ENCODE assay signal across 8 mouse cellular contexts in genomic region chr2:121009071-121009677, GRCm38 (mm10). TPM values are rescaled to one million over a fixed set of nuclear protein-coding genes. Genes with fewer than 3 reads are reported as not detected.
A peak's percentile ranks its signal among the peaks of the same experiment; 100 is the strongest.
DNase-seq lines count a peak whose midpoint lies in the region; ATAC-seq and TF ChIP-seq lines count a peak whose summit lies in the region.

No protein-coding gene starts in this region.

- peak overlapping the region; percentile 62 for H3K4me3 ChIP-seq in lung, postnatal 0 days (ENCODE audit: low read depth, low read length)
- peak overlapping the region; percentile 89 for H3K4me3 ChIP-seq in intestine, postnatal 0 days (ENCODE audit: low read depth, low read length)
- peak overlapping the region; percentile 93 for H3K4me3 ChIP-seq in neural tube, embryonic 15.5 days (replicated peaks)

- peaks cover 22% of the 10 kb centered on the region; the same call in 1 of the 2 replicates for H3K36me3 ChIP-seq in lung, postnatal 0 days (ENCODE audit: insufficient read depth, low read length)
- peaks cover 24% of the 10 kb centered on the region for H3K36me3 ChIP-seq in intestine, postnatal 0 days (ENCODE audit: control insufficient read depth, insufficient read depth)
- H3K36me3 ChIP-seq in neural tube, embryonic 15.5 days = peaks cover 33% of the 10 kb centered on the region

- DNase-seq in lung, postnatal 0 days (ENCODE audit: low spot score) = no peak
- DNase-seq in lung, postnatal 36 days = no peak
- no peak for DNase-seq in right cerebral cortex, postnatal 4 days
- DNase-seq in adrenal gland, postnatal 36 days = no peak
- DNase-seq in right cerebral cortex, postnatal 14 days = no peak

- H3K9me3 ChIP-seq in lung, postnatal 0 days (ENCODE audit: low read length) = no peaks in the 10 kb centered on the region
- H3K9me3 ChIP-seq in intestine, postnatal 0 days (ENCODE audit: control insufficient read depth) = no peaks in the 10 kb centered on the region
- no peaks in the 10 kb centered on the region for H3K9me3 ChIP-seq in neural tube, embryonic 15.5 days (replicated peaks)

- no peak overlapping the region for H3K27ac ChIP-seq in lung, postnatal 0 days (ENCODE audit: low read length)
- no peak overlapping the region for H3K27ac ChIP-seq in intestine, postnatal 0 days (ENCODE audit: low read depth, low read length)
- H3K27ac ChIP-seq in neural tube, embryonic 15.5 days (replicated peaks) = no peak overlapping the region; the same call in 1 of the 2 replicates

- TF ChIP-seq CTCF in lung, postnatal 0 days (IDR thresholded peaks at IDR 0.05) = no peak
- TF ChIP-seq CTCF in intestine, postnatal 0 days (IDR thresholded peaks at IDR 0.05; ENCODE audit: low read depth) = no peak

- TF ChIP-seq EP300 in lung, postnatal 0 days (IDR thresholded peaks at IDR 0.05) = no peak

- 22% methylated on average over 5 of the region's 5 CpGs for WGBS in lung, postnatal 0 days
- 19% methylated on average over 5 of the region's 5 CpGs for WGBS in intestine, postnatal 0 days
- 34% methylated on average over 5 of the region's 5 CpGs for WGBS in neural tube, embryonic 15.5 days

- H3K4me1 ChIP-seq in lung, postnatal 0 days (ENCODE audit: insufficient read depth, low read depth, low read length) = peaks cover 6% of the 10 kb centered on the region; the same call in 1 of the 2 replicates
- 0 out of 2 replicates have a peak, but pooled peaks cover 6% of the 10 kb centered on the region for H3K4me1 ChIP-seq in intestine, postnatal 0 days (replicated peaks; ENCODE audit: control insufficient read depth, insufficient read depth, low read length)
- H3K4me1 ChIP-seq in neural tube, embryonic 15.5 days = peaks cover 16% of the 10 kb centered on the region

- H3K4me2 ChIP-seq in lung, postnatal 0 days (replicated peaks; ENCODE audit: low read depth, low read length) = peak overlapping the region; percentile 76
- peak overlapping the region; percentile 85 for H3K4me2 ChIP-seq in intestine, postnatal 0 days (replicated peaks; ENCODE audit: low read depth)
- H3K4me2 ChIP-seq in neural tube, embryonic 15.5 days = peak overlapping the region; percentile 88

- ATAC-seq in lung, postnatal 0 days = no peak
- peak; percentile 71 for ATAC-seq in erythroblast, adult 5-6 weeks (replicated peaks; ENCODE audit: low FRiP score, poor library complexity, severe bottlenecking)
- no peak for ATAC-seq in intestine, postnatal 0 days
- no peak for ATAC-seq in neural tube, embryonic 15.5 days (ENCODE audit: low FRiP score)

- no peaks in the 10 kb centered on the region for H3K27me3 ChIP-seq in lung, postnatal 0 days (replicated peaks; ENCODE audit: insufficient read depth, low read length)
- no peaks in the 10 kb centered on the region for H3K27me3 ChIP-seq in intestine, postnatal 0 days (replicated peaks; ENCODE audit: control insufficient read depth, insufficient read depth, low read length)
- no peaks in the 10 kb centered on the region for H3K27me3 ChIP-seq in neural tube, embryonic 15.5 days (replicated peaks)

- H3K9ac ChIP-seq in lung, postnatal 0 days (replicated peaks; ENCODE audit: low read depth) = peak overlapping the region; percentile 41
- H3K9ac ChIP-seq in intestine, postnatal 0 days (ENCODE audit: low read depth, low read length) = peak overlapping the region; percentile 74
- peak overlapping the region; percentile 75 for H3K9ac ChIP-seq in neural tube, embryonic 15.5 days (replicated peaks)

RNA-seq across cellular contexts. Expression of gene Ccndbp1, which starts 1.0 kb away (rescaled TPM):
- polyA plus RNA-seq in lung, postnatal 0 days (2015; fragmentation: Nextera tagmentation; extraction: Ambion mirVana) = 55.6 and 56.8 TPM in 2 replicates
- total RNA-seq in erythroblast, adult 5-6 weeks (2015; ENCODE audit: low replicate concordance) = 367 and 375 TPM in 2 replicates
- total RNA-seq in erythroblast, adult 5-6 weeks (2017; ENCODE audit: low replicate concordance) = 422 and 452 TPM in 2 replicates
- 40.5 and 42.0 TPM in 2 replicates for polyA plus RNA-seq in intestine, postnatal 0 days (2015; fragmentation: Nextera tagmentation; extraction: Ambion mirVana)
- polyA plus RNA-seq in neural tube, embryonic 15.5 days (2015; fragmentation: Nextera tagmentation; extraction: Ambion mirVana) = 78.0 and 81.7 TPM in 2 replicates
- total RNA-seq in adrenal gland, postnatal 36 days (2021) = 10 to 100 TPM; 41.7 to 50.2 TPM

RNA-seq across cellular contexts. Expression of gene Epb42, which starts 27.7 kb away (rescaled TPM):
- polyA plus RNA-seq in lung, postnatal 0 days (2015; fragmentation: Nextera tagmentation; extraction: Ambion mirVana) = 1.4 and 2.3 TPM in 2 replicates
- 1,106 and 1,220 TPM in 2 replicates for total RNA-seq in erythroblast, adult 5-6 weeks (2015; ENCODE audit: low replicate concordance)
- total RNA-seq in erythroblast, adult 5-6 weeks (2017; ENCODE audit: low replicate concordance) = 1,374 and 1,456 TPM in 2 replicates
- polyA plus RNA-seq in intestine, postnatal 0 days (2015; fragmentation: Nextera tagmentation; extraction: Ambion mirVana) = 0.47 and 0.50 TPM in 2 replicates
- 0.37 and 0.75 TPM in 2 replicates for polyA plus RNA-seq in neural tube, embryonic 15.5 days (2015; fragmentation: Nextera tagmentation; extraction: Ambion mirVana)
- total RNA-seq in adrenal gland, postnatal 36 days (2021) = not detected

RNA-seq across cellular contexts. Expression of gene Tmem62, which starts 32.4 kb away (rescaled TPM):
- 13.2 and 13.5 TPM in 2 replicates for polyA plus RNA-seq in lung, postnatal 0 days (2015; fragmentation: Nextera tagmentation; extraction: Ambion mirVana)
- total RNA-seq in erythroblast, adult 5-6 weeks (2015; ENCODE audit: low replicate concordance) = 2.5 and 21.9 TPM in 2 replicates
- total RNA-seq in erythroblast, adult 5-6 weeks (2017; ENCODE audit: low replicate concordance) = 11.4 and 20.8 TPM in 2 replicates
- polyA plus RNA-seq in intestine, postnatal 0 days (2015; fragmentation: Nextera tagmentation; extraction: Ambion mirVana) = 13.7 and 14.8 TPM in 2 replicates
- 15.0 and 15.1 TPM in 2 replicates for polyA plus RNA-seq in neural tube, embryonic 15.5 days (2015; fragmentation: Nextera tagmentation; extraction: Ambion mirVana)
- 10 to 100 TPM; 10.6 to 23.8 TPM for total RNA-seq in adrenal gland, postnatal 36 days (2021)

RNA-seq across cellular contexts. Expression of gene Ubr1, which starts 38.7 kb away (rescaled TPM):
- 25.1 and 29.9 TPM in 2 replicates for polyA plus RNA-seq in lung, postnatal 0 days (2015; fragmentation: Nextera tagmentation; extraction: Ambion mirVana)
- total RNA-seq in erythroblast, adult 5-6 weeks (2015; ENCODE audit: low replicate concordance) = 17.6 and 21.9 TPM in 2 replicates
- 21.9 and 24.1 TPM in 2 replicates for total RNA-seq in erythroblast, adult 5-6 weeks (2017; ENCODE audit: low replicate concordance)
- polyA plus RNA-seq in intestine, postnatal 0 days (2015; fragmentation: Nextera tagmentation; extraction: Ambion mirVana) = 6.5 and 7.1 TPM in 2 replicates
- 29.7 and 33.0 TPM in 2 replicates for polyA plus RNA-seq in neural tube, embryonic 15.5 days (2015; fragmentation: Nextera tagmentation; extraction: Ambion mirVana)
- 10 to 100 TPM; 31.9 to 36.2 TPM for total RNA-seq in adrenal gland, postnatal 36 days (2021)
